Mouse (Mus musculus): ENCODE results near the gene Gale. TPM values are rescaled to one million over a fixed set of nuclear protein-coding genes. Genes with fewer than 3 reads are reported as not detected.
A peak's percentile ranks its signal among the peaks of the same experiment; 100 is the strongest.

Gale gene
- polyA plus RNA-seq, 1 experiment = 51.3 TPM

- Histone ChIP-seq H3K79me2 (ENCODE audit: control insufficient read depth, insufficient read depth) (peaks cover 18% of the 10 kb centered on the region), H3K27me3 (ENCODE audit: control insufficient read depth, insufficient read depth, insufficient read length) (no peaks in the 10 kb centered on the region), H3K36me3 (ENCODE audit: control insufficient read depth, insufficient read depth) (no peaks in the 10 kb centered on the region), H3K4me2 (ENCODE audit: low read depth) (peak overlapping the region; percentile 71), H3ac (ENCODE audit: control insufficient read depth, insufficient read length) (peak overlapping the region; percentile 6), H3K4me3 (peak overlapping the region; percentile 91)
- TF ChIP-seq MYOG (IDR thresholded peaks at IDR 0.05; ENCODE audit: control insufficient read depth in 1 of 3, insufficient read depth in 1 of 3, insufficient read length in 2 of 3, low read depth in 2 of 3) (no peak), MAX (IDR thresholded peaks at IDR 0.05; ENCODE audit: low read depth) (no peak), TCF3 (IDR thresholded peaks at IDR 0.05; ENCODE audit: insufficient read length, low read depth) (no peak), POLR2AphosphoS2 (IDR thresholded peaks at IDR 0.05; ENCODE audit: insufficient read length, low read depth) (no peak), MYOD1 (IDR thresholded peaks at IDR 0.05; ENCODE audit: control insufficient read depth in 1 of 3, insufficient read length in 2 of 3, low read depth in 2 of 3) (no peak), SRF (IDR thresholded peaks at IDR 0.05; ENCODE audit: control insufficient read depth, insufficient read length, low read depth) (no peak), TCF12 (IDR thresholded peaks at IDR 0.05; ENCODE audit: insufficient read depth, poor library complexity, severe bottlenecking) (no peak), REST (IDR thresholded peaks at IDR 0.05; ENCODE audit: insufficient read depth, insufficient read length) (no peak), USF1 (IDR thresholded peaks at IDR 0.05; ENCODE audit: low read depth) (no peak), CEBPB (IDR thresholded peaks at IDR 0.05; ENCODE audit: insufficient read depth, poor library complexity, severe bottlenecking) (no peak), E2F4 (IDR thresholded peaks at IDR 0.05; ENCODE audit: insufficient read depth) (no peak), POLR2A (IDR thresholded peaks at IDR 0.05; ENCODE audit: insufficient read length, low read depth) (no peak)
These were observed 16.7 kb upstream of the Gale start for GRCm38 (mm10) chr4:135946659-135947301.

DNA sequence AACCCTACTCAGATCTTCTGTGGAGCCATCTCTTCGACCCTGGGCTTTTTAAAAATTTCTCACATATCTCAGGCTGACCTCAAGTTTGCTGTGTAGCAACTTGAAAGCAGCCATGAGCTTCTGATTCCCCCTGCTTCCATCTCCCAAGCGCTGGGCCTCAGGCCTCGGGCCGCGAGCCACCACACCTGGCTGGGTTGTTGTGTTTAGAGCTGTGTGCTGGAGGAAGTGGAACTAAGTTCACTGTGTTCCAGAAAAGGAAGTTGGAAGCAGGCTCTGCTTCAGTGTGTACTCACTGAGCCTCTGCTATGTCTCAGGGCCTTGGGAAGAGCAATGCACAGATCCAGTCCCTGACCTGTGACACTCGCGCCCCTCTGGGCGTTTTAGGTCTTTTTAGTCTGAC is 15.4 kb upstream of the Gale start:
- no peak overlapping the region for H3ac ChIP-seq (ENCODE audit: control insufficient read depth, insufficient read length)
- TF ChIP-seq E2F4 (IDR thresholded peaks at IDR 0.05; ENCODE audit: insufficient read depth) = no peak
- no peak for TF ChIP-seq TCF3 (IDR thresholded peaks at IDR 0.05; ENCODE audit: insufficient read length, low read depth)
- H3K4me3 ChIP-seq = no peak overlapping the region
- H3K79me2 ChIP-seq (ENCODE audit: control insufficient read depth, insufficient read depth) = peaks cover 18% of the 10 kb centered on the region
- no peaks in the 10 kb centered on the region for H3K27me3 ChIP-seq (ENCODE audit: control insufficient read depth, insufficient read depth, insufficient read length)
- H3K4me2 ChIP-seq (ENCODE audit: low read depth) = peak overlapping the region; percentile 71
- no peaks in the 10 kb centered on the region for H3K36me3 ChIP-seq (ENCODE audit: control insufficient read depth, insufficient read depth)

DNA sequence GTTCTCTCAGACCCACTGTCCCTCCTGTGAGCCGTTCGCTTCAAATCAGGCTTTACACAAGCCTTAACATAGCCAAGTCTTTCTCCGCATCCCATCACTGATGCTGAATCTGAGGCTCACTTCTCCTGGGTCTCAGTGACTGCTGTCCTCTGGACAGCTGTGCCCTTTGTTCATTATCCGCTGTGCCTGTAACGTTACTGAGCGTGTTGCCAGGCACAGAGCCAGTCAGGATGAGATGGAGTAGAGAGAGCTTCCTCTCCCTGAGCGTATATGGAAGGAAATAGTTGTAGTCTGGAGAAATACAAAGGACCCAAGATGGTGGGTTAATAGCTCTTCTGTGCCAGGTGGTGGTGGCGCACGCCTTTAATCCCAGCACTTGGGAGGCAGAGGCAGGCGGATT is 14.1 kb upstream of the Gale start:
- Histone ChIP-seq H3K4me3 (no peak overlapping the region), H3K36me3 (ENCODE audit: control insufficient read depth, insufficient read depth) (no peaks in the 10 kb centered on the region), H3K79me2 (ENCODE audit: control insufficient read depth, insufficient read depth) (peaks cover 18% of the 10 kb centered on the region), H3K4me2 (ENCODE audit: low read depth) (no peak overlapping the region), H3ac (ENCODE audit: control insufficient read depth, insufficient read length) (no peak overlapping the region), H3K27me3 (ENCODE audit: control insufficient read depth, insufficient read depth, insufficient read length) (no peaks in the 10 kb centered on the region)
- TF ChIP-seq MYOG (IDR thresholded peaks at IDR 0.05; ENCODE audit: control insufficient read depth in 1 of 3, insufficient read depth in 1 of 3, insufficient read length in 2 of 3, low read depth in 2 of 3) (no peak), E2F4 (IDR thresholded peaks at IDR 0.05; ENCODE audit: insufficient read depth) (no peak), TCF12 (IDR thresholded peaks at IDR 0.05; ENCODE audit: insufficient read depth, poor library complexity, severe bottlenecking) (no peak), POLR2A (IDR thresholded peaks at IDR 0.05; ENCODE audit: insufficient read length, low read depth) (no peak), TCF3 (IDR thresholded peaks at IDR 0.05; ENCODE audit: insufficient read length, low read depth) (no peak), CEBPB (IDR thresholded peaks at IDR 0.05; ENCODE audit: insufficient read depth, poor library complexity, severe bottlenecking) (no peak), SRF (IDR thresholded peaks at IDR 0.05; ENCODE audit: control insufficient read depth, insufficient read length, low read depth) (no peak), USF1 (IDR thresholded peaks at IDR 0.05; ENCODE audit: low read depth) (no peak)

- H3ac ChIP-seq (ENCODE audit: control insufficient read depth, insufficient read length) = no peak overlapping the region
- peaks cover 18% of the 10 kb centered on the region for H3K79me2 ChIP-seq (ENCODE audit: control insufficient read depth, insufficient read depth)
- H3K36me3 ChIP-seq (ENCODE audit: control insufficient read depth, insufficient read depth) = no peaks in the 10 kb centered on the region
- H3K4me2 ChIP-seq (ENCODE audit: low read depth) = no peak overlapping the region
- H3K27me3 ChIP-seq (ENCODE audit: control insufficient read depth, insufficient read depth, insufficient read length) = no peaks in the 10 kb centered on the region
- TF ChIP-seq TCF12 (IDR thresholded peaks at IDR 0.05; ENCODE audit: insufficient read depth, poor library complexity, severe bottlenecking) (no peak), POLR2AphosphoS2 (IDR thresholded peaks at IDR 0.05; ENCODE audit: insufficient read length, low read depth) (no peak), MAX (IDR thresholded peaks at IDR 0.05; ENCODE audit: low read depth) (no peak), SRF (IDR thresholded peaks at IDR 0.05; ENCODE audit: control insufficient read depth, insufficient read length, low read depth) (no peak), TCF3 (IDR thresholded peaks at IDR 0.05; ENCODE audit: insufficient read length, low read depth) (no peak), MYOD1 (IDR thresholded peaks at IDR 0.05; ENCODE audit: control insufficient read depth in 1 of 3, insufficient read length in 2 of 3, low read depth in 2 of 3) (no peak), CEBPB (IDR thresholded peaks at IDR 0.05; ENCODE audit: insufficient read depth, poor library complexity, severe bottlenecking) (no peak), REST (IDR thresholded peaks at IDR 0.05; ENCODE audit: insufficient read depth, insufficient read length) (no peak)
- H3K4me3 ChIP-seq = no peak overlapping the region
These were observed 13.6 kb upstream of the Gale start for GRCm38 (mm10) chr4:135949911-135950310.

DNA sequence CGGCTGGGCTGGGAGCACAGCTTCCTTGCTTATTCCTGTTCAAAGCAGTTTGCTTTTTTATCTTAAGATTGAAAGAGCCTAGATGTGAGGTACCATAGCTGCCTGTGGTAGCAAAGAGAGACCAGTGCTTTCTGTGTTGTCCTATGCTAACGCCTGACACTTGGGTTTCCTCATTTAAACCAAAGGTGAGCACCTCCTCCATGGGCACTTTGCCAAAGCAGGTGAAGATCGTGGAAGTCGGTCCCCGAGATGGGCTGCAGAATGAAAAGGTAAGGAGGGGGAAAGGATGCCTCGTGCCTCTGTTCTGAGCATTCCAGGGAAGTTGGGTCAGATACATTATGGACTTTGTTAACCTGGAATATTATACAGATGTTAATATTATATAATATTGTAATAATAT is 13.2 kb upstream of the Gale start:
- H3ac ChIP-seq (ENCODE audit: control insufficient read depth, insufficient read length) = no peak overlapping the region
- no peaks in the 10 kb centered on the region for H3K36me3 ChIP-seq (ENCODE audit: control insufficient read depth, insufficient read depth)
- peaks cover 18% of the 10 kb centered on the region for H3K79me2 ChIP-seq (ENCODE audit: control insufficient read depth, insufficient read depth)
- TF ChIP-seq MYOG (IDR thresholded peaks at IDR 0.05; ENCODE audit: control insufficient read depth in 1 of 3, insufficient read depth in 1 of 3, insufficient read length in 2 of 3, low read depth in 2 of 3) (no peak), E2F4 (IDR thresholded peaks at IDR 0.05; ENCODE audit: insufficient read depth) (no peak), MAX (IDR thresholded peaks at IDR 0.05; ENCODE audit: low read depth) (no peak), POLR2AphosphoS2 (IDR thresholded peaks at IDR 0.05; ENCODE audit: insufficient read length, low read depth) (no peak), TCF12 (IDR thresholded peaks at IDR 0.05; ENCODE audit: insufficient read depth, poor library complexity, severe bottlenecking) (no peak), REST (IDR thresholded peaks at IDR 0.05; ENCODE audit: insufficient read depth, insufficient read length) (no peak), POLR2A (IDR thresholded peaks at IDR 0.05; ENCODE audit: insufficient read length, low read depth) (no peak), MYOD1 (IDR thresholded peaks at IDR 0.05; ENCODE audit: control insufficient read depth in 1 of 3, insufficient read length in 2 of 3, low read depth in 2 of 3) (no peak), CEBPB (IDR thresholded peaks at IDR 0.05; ENCODE audit: insufficient read depth, poor library complexity, severe bottlenecking) (no peak), SRF (IDR thresholded peaks at IDR 0.05; ENCODE audit: control insufficient read depth, insufficient read length, low read depth) (no peak), TCF3 (IDR thresholded peaks at IDR 0.05; ENCODE audit: insufficient read length, low read depth) (no peak), USF1 (IDR thresholded peaks at IDR 0.05; ENCODE audit: low read depth) (no peak)
- no peak overlapping the region for H3K4me3 ChIP-seq
- no peak overlapping the region for H3K4me2 ChIP-seq (ENCODE audit: low read depth)
- no peaks in the 10 kb centered on the region for H3K27me3 ChIP-seq (ENCODE audit: control insufficient read depth, insufficient read depth, insufficient read length)

Data from myocyte (in vitro differentiated cells).